Mouse (Mus musculus) right cerebral cortex, postnatal 25 days (tissue): ENCODE measurements around the gene Dapk1.

Experiments
- DNase-seq: peaks from one replicate; pipeline ENCODE4 v3.0.0; 2022

Gene Dapk1

DNA sequence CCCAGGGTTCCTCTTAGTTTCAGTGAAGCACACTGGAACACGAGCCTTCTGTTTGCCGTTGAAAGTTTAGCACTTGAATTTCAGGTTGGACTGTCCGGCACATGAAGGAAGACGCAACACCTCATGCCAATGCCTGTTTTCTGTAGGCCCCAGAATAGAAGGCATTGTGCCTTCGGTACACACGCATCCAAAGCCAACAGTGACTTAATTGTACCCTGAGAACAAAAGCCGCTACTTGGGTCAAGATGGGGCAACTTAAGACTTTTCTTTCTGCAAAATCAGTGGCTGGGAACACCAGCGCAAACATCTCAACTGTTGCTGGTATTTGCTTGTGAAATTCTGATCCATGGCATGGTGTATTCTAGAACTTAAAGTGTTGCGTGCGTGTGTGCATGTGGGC, 63.1 kb downstream of the Dapk1 start:
- DNase-seq, result no peak

DNA sequence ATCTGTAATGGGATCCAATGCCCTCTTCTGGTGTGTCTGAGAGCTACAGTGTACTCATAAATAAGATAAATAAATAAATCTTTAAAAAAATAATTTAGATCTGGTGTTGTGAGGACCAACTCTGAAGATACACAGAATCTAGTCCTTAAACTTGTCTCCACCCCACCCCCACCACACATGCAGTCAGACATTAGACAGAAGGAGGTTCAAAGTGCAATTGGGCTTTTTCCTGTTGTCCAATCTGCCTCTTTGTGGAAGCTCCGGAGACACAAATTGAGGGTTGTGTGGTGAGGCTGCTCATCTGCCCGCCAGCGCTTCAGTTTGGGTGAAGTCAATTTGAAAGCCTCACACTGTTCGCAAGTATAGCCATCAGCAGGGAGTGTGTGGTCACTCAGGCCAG, 63.7 kb downstream of the Dapk1 start:
- DNase-seq, result no peak

DNA sequence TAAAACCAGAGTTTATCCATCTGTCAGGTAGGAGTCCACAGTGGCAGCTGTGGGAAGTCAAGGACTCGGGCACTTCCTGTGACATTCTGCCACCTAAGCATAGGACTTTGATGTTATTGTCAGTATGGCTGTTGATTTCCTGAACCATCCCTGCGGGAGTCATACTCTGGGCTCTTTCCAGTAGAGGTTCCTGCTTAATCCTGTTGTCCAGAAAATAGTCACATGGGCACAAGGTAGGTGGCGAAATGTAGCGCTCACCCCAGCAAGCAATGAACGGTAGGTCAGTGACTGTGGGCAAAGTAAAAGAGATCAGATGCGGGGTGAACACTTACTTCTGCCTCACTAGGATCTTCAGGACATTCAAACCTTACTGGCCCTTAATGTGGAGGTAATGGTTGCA, 66.3 kb downstream of the Dapk1 start:
- no peak for DNase-seq

DNA sequence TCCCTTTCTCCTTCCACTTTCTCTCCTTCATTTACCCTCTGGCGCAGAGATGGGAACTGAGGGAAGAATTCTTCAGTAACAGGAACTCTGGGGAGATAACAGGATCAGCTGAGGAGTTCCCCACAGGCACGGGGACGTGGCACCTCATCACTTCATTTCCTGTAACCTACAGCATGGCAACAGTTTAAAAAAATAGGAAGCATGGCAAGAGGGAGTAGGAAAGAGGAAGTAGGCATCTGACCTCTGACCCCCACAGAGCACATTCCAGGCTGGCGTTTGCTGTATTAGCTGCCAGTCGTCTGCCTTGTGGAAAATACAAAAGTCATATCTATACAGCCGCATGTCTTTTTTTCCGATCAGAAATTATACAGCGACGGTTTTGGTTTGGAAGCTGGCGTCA, 68.9 kb downstream of the Dapk1 start:
- DNase-seq, result no peak

DNA sequence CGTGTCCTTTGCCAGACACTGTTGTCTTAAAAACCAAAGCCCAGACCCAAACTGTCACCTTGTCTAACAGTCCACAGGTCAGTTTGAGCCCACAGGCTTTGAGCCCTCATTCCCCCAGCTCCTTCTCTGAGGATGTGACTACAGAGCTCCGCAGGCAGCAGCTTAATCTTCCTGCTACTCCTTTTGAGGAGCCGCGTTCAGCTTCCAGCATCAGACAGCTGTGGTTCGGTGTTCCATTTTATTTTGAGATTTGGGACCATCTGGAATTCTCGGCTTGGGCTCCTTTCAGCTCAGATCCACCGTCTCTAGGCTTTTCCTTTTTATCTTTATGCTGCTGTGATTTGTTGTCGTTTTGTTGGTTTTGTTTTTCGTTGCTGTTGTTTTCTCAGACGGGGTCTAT, 69.5 kb downstream of the Dapk1 start:
- DNase-seq, result no peak

DNA sequence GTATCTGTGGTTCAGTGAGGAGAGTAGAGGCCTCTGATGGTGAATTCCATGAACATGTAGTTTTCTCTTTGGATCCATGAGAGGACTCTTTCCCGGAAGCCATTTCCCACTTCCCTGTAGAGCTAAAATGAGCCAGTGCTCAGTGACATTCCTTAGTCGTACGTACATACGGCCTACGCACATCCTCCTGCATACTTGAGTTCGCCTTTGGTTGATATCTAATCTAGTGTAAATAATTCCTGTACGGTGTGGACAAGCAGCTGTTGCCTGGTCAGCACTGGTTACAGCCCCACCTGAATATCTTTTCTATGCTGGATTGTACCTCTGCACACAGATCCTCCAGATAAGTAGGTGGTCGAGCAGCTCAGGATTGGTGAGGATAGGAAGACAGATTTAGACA, 70.5 kb downstream of the Dapk1 start:
- DNase-seq, result no peak

DNA sequence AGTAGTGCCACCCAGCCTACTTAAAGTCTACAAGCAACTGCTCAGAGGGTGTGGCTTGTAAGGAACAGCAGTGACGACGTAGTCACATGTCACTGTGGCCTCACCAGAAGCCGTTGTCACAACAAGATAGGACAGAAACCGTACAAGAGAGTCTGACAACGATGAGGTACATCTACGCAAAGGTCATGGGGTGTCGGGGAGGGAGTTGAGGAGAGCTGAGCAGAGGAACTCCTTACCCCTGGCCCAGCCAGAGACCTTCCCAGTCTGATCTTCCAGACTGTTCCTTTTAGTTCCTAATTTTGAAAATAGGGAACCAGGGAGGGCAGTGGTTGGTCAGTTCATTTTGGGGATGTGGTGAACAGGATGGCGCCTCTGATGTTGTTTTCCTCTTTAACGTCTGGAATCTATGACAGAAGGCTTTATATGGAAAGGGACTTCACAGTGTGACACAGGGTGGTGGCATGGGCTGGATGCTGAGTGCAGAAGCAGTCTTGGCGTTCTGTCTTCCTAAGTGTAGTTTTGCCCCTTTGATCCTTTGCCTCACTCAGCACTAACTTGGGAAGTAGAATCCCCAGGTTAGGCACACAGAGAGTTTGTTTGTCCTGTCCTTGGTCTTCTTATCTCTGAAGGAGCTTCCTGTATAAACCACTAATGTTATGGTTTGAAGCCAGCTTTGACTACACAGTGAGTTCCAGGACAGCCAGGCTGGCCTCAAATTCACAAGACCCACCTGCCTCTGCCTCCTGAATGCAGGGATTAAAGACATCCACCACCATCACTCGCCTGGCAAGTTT, 71.3 kb downstream of the Dapk1 start:
- DNase-seq, result no peak

DNA sequence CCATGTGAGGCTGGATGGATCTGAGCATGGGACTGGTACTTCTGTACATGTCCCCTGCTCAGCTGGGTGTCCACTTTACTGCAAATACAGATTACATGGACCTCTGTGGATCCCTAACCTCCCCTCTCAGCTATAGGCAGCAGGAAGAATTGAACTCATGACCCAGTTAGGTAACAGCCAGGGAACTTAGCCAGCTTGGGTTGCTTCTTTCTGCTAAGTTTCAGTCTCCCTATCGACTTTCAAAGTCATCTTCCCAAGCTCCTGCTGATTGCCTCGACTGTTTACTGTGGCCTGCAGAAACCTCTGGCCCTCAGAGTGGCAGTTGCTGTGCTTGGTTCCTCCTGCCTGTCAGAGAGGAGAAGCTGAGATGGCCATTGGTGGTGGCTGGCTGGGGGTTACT, 72.6 kb downstream of the Dapk1 start:
- no peak for DNase-seq

DNA sequence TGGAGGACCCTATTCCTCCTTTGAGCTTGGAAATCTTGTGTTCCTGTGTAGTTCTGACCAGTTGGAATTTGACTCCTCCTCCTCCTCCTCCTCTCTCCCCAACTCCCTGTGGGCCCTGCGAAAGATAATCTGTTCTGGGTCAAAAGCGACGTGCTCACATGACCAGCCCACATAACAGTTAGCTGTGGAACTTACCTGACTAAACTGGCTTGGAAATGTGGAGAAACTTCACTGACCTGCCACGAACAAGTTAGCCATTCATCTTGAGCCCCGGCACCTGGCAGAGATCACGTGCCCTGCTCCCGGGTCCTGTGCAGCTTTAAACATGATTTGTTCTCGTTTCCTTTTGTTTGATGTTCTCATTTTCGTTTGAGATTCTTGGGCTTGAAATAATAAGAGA, 73.2 kb downstream of the Dapk1 start:
- no peak for DNase-seq

DNA sequence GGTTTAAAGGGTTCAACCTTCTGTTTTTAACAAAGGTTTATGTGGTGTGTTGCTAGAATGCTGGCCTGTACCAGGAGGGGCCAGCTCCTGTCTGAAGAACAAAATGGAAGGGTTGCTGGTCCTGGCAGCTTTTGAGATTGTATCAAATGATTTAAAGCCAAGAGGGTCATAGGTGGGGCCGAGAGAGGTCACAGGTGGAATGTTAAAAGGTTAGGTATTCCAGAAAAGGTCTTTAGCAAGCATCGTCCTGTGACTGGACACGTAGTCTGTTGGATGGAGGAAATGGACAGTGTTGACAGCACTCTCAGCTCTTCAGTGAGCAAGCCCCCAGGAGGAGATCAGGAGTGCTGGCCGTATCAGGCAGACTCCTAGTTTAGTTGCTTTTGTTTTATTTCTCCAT, 73.7 kb downstream of the Dapk1 start:
- no peak for DNase-seq

DNA sequence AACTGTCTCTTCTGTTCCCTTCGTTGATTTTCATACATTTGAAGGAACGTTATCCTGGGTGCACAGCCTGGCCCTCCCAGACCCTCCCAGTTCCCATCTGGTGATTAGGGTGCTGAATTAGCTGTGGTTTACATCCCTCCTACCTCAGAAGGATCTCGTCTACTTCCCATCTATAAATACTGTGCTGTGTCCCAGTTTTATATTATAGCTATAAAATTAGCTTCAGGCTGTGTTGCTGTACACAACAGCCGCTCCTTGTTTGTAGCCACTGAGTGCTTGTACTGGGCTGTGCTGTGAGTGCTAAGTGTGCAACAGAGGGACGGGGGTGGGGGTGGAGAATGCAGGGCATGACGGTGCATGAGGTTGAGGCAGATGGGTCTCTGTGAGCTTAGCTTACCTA, 77.2 kb downstream of the Dapk1 start:
- no peak for DNase-seq

DNA sequence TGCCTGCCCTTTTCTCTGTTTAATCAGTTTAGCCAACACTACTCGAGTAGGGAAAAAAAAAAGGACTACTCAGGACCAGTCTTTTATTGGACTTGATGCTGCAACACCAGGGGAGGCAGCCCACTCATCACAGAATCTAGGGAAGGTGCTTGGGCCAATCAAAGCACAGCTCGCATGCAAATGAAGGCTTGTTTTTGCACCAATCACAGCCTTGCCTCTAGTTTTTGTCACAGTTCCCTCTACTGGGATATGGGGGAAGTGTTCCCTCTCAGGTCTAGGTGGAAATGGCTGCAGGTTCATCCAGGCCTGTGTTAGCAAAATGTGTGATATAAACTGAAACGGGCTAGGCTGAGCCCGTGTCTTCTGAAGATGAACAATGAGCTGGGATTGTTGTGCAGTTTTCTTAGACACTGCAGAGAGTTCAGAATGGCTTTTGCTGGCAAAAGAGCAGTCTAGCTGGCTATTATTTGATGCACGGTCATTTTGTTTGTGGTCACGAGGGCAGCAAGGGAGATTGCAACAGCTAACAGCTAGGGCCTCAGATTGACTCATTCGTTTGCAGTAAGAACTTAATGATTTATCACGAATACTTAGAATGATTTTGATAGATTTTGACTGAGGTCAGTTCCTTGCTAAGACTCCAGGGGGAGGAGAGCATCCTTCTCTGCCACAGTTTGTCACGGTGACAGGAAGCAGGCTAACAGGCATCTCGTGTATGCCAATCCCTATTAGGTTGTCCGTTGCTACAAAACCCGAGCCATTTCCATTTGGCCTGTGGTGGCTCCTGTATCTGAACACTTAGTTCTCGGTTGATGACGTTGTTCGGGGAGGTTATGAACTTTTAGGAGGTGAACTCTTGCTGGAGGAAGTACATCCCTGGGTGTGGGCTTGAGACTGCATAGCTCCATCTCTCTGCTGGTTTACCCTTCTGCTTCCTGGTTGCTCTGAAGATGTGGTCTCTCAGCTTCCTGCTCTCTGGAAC, 81.3 kb downstream of the Dapk1 start:
- DNase-seq, result no peak

DNA sequence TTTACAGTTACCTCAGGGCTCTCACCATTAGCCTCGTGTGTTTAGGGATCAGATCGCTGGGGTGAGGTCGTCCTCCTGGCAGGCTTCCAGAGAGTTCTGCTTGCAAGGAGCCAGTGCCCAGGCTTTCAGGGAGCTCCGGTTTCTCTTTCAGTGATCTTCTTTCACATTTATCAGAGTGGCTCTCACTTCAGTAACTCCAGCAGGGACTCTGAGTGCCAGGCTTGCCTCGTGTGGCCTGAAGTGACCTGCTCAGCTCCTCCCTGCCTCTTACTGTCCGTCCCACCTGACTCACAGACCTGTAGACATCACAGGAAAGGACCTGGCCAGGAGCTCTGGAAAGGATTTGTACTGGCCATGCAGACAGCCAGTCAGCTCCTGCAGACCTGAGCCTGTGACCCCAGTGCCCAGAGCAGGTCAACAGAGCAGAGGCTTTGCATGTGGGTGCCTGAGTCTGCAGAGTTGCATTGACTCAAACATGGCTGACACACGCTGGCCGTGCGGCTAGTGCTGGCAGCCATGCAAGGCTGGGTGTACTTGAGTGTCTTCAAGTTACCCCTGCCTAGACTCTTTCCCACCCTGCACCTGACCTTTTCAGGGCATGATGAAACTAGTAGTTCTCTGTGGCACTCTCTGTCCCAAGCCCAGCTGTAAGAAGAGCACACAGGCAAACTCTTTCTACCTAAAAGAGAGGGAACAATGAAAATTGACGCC, 82.5 kb downstream of the Dapk1 start:
- DNase-seq, result no peak

DNA sequence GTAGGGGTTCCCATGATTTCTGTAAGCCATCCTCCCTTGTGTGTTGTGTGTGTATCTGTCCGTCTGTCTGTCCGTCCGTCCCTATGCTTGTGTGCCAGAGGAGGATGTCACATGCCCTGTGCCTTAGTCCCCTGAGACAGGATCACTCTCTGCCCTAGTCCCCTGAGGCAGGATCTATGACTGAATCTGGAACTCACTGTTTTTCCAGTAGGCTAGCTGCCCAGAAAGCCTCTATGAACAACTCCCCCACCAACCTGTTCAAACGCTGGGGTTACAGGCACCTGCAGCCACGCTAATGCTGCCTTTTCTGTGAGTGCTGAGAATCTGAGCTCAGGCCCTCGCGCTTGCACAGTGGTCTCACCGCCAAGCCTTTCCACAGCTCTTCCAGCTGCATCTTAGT, 83.1 kb downstream of the Dapk1 start:
- no peak for DNase-seq

DNA sequence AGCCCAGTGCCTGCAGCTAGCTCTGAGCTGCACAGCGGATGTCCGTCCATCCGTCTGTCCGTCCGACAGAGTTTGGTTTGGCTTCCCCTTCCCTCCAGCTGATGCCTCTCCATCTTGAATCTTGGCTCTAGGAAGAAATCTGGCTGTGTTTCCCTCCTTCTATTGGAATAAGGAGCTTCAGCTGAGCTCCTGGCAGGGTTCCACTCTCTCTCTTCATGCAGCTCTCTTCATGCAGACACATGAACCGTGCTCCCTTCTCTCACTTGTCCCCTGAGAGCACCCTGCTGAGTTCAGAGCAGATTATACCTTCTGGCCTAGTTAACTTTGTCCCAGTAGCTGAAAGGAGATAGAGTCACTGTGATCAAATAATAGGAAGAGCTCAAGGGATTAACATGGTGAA, 83.5 kb downstream of the Dapk1 start:
- DNase-seq, result no peak

DNA sequence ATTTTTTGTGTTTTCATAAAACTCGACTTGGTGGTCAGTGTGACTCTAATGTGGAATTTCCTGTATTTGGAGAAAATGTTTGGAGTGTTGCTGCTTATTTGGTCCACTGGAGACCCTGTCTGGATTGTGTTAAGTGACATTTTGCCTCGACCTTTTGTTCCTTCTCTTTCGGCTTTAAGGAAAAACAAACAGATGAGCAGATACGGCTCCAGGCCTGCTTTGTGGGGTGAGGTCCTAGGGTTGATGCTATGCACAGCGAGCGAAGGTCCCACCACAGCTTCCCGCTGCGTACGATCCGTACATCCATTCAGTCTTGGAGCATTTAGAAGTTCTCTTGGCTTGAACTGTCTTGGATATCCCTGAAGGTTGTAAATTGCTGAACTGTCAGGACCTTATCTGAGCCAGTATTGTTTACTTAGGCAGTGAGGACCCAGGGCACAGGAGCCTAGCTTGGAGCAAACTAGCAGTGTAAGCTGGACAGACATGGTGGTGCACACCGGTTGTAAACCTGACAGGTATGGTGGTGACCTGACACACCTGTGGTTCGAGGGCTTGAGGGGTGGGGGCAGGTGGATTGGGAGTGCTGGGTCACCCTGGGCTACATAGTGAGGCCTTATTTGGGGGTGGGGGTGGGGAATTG, 84.4 kb downstream of the Dapk1 start:
- no peak for DNase-seq

DNA sequence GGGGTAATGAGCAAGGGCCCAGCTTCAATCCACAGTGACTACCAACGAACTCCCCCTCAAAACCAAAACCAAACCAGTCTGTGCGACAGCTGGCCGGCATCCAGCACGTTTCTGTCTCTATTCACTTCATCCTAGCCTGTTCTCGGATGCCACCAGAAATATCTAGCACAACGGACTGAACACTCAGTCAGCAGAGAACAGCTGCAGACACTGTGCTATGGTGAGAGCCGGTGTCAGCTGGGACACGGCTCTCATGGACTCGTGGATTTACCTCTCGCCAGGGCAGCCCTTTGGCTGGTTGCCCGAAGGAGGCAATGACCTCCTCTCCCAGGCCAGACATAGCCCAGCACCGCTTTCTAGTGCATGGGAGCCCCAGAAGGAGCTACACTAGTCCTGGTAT, 85.2 kb downstream of the Dapk1 start:
- no peak for DNase-seq

DNA sequence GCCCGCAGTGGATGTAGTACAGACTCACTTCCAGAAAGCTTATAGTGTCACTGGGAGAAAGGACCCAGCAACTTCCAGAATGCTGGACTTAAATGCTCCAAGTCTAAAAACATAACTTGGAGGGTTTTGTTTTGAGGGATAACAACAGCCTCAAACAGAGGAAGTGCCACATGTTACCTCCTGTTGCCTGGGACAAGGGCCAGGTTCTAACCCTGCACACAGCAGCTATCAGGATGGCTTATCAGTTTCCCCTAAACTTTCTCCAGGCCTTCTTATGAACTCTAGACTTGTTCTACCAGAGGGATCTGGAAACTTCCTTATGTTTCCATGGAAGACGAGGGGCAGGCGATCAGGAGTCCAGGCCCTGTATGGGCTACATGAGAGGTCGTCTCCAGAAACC, 85.7 kb downstream of the Dapk1 start:
- DNase-seq, result no peak

DNA sequence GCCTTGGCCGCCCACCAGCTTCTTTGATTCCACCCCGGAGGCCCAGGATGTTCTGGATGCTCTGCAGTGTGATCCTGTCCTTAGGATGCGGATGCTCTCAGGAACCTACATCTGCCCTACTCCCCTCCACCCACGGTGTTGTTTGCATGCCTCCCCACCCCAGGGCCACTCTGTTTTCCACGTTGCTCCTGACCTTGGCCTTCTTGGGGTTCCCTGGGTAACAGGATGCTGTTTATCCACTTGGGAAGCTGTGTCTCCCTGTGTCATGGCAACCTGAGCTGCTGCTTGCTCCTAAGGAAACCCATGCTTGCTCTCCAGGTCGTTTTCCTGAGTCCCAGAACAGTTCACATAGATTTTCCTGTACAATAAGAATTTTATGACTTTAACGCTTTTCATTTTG, 86.1 kb downstream of the Dapk1 start:
- DNase-seq, result no peak

DNA sequence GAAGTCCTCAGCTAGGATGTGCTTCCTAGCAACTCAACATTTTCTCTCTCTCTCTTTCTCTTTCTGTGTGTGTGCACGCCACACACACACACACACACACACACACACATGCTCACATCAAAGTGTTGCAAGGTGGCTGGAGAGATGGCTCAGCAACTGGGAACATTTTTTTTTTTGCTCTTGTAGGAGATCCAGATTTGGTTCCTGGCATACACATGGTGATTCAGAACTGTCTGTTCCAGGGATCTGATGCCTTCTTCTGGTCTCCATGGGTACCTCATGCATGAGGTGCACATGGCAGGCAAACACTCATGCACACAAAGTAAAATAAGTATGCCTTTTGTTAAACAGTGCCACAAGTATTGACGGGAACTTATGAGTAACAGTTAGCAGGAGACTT, 89.2 kb downstream of the Dapk1 start:
- no peak for DNase-seq

DNA sequence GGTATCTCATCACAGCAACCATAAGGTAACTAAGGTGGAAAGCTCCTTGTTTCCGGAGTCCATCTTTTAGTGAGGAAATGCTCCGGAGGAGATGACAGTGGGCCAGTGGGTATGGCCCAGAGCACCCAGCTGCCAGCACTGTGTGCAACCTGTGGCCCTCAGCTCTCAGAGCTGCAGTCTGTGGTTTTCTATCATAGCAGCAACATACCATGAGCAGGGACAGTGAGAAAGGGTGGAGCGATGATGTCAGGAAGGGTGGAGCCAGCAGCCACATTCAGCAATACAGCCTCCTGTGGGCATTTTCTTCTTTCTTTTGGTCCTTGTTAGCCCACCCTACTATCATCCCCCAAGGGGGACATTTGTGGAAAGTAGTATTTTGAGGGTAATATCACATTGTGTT, 90.2 kb downstream of the Dapk1 start:
- no peak for DNase-seq

DNA sequence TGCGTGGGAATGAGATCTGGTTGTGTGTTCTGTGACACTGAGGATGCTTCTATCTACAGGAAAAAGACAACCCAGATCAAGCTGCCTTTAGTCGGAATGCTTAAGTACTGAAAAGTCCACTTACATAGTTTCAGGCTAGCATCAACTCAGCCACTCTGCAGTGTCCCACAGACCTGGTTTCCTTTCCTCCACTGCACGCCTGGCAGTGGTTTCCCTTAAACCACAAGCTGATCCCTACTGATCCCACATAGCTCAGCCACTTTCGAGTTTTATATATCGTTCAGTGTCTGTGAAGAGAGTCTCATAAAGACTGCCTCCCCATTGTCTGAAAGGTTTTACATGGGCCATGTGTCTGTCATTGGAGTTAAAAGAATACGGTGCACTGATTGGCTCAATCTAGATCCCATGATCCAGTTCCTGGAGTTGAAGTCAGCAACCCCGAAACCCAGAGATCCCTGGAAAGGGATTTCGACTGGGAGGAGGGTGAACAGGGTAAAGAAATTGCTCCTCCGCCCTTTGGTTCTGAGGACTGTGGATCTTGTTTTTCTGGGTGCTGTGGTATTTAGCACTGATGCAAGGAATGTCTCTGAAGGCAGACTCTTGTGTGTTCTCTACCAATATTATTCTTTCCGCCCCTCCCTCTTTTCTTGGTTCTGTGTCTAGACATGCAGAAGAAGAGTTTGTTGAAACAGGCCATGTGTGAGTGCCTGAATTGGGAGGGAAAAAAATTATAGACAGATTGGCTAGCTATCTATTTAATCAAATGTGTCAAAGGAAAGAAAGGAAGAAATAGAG, 93.6 kb downstream of the Dapk1 start:
- DNase-seq, result no peak
